Mouse (Mus musculus) E14TG2a.4 (cell line): Measurements from ENCODE around the gene Tmem8b.

ENCODE experiments used
- CTCF ChIP-seq: conservative IDR thresholded peaks from 2 replicates; pipeline ENCODE4 v1.5.1; 2014; ENCODE audit warnings: low read length
- NANOG ChIP-seq: IDR thresholded peaks from 2 replicates; pipeline ENCODE4 v1.6.1; 2014; ENCODE audit warnings: borderline replicate concordance, low read length, mixed read lengths

- TF ChIP-seq CTCF (no peak), NANOG (no peak)
Observed at GRCm38 (mm10) chr4:43728576-43728954, 59.8 kb downstream of the Tmem8b start.
